Mouse (Mus musculus): ENCODE measurements around the gene Tcf21. TPM values are rescaled to one million over a fixed set of nuclear protein-coding genes. Genes with fewer than 3 reads are reported as not detected.

Gene Tcf21
- 0.14 and 0.19 TPM in 2 replicates for polyA plus RNA-seq (2015; fragmentation: Nextera tagmentation; extraction: Ambion mirVana)

DNA sequence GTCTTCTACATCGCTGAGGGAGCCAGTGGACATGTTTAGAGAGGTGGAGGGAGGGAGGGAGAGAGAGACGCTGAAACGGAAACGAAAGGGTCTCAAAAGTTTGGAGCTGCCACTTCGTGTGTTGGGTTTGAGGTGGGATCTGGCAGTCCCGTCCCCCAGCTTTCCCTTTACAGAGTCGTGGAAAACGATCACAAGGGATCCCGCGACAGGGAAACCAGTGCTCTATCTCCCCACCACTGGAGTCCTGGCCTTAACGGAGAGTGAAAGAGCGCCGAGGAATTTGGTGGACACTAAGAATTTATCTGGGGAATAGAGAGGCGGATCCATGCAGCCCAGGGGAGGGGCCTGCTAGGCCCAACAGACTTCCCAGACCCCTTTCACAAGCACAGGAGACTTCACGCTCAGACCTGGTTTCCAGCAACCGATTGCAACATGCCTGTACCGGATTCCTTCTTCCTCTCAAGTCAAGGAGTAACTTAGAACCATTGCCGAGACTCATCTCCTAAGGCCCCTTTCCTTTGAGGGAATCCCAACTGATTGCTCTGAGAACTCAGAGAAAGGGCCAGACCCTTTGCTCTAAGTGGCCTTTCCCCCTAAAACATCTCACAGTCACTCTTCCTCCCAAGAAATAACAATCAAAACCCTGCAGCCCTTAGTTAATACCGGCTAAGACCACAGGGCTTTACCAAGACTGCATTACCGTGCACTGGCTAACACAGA is at the start of gene Tcf21:
TSS of gene Tcf21 (minus strand) at position 304 of the 720 bp plus-strand sequence.
- Histone ChIP-seq H3K9me3 (no peaks in the 10 kb centered on the region), H3K4me2 (peak within 1 kb of the TSS; percentile 22; the same call in 1 of the 2 replicates), H3K4me1 (peaks cover 20% of the 10 kb centered on the region), H3K27ac (no peak within 1 kb of the TSS), H3K36me3 (no peaks in the 10 kb centered on the region), H3K4me3 (peak within 1 kb of the TSS; percentile 4), H3K27me3 (peaks cover 87% of the 10 kb centered on the region), H3K9ac (no peak within 1 kb of the TSS)
- no peak for ATAC-seq (ENCODE audit: insufficient number of reproducible peaks, low FRiP score, low TSS enrichment, low read depth)
- 7% methylated on average over 20 of the region's 20 CpGs for WGBS

- Histone ChIP-seq H3K9me3 (no peaks in the 10 kb centered on the region), H3K36me3 (no peaks in the 10 kb centered on the region), H3K4me3 (no peak overlapping the region), H3K27ac (no peak overlapping the region), H3K4me1 (peaks cover 3% of the 10 kb centered on the region; the same call in 1 of the 2 replicates), H3K27me3 (no peaks in the 10 kb centered on the region), H3K9ac (no peak overlapping the region), H3K4me2 (no peak overlapping the region)
- no peak for ATAC-seq (ENCODE audit: insufficient number of reproducible peaks, low FRiP score, low TSS enrichment, low read depth)
- WGBS: 17% methylated on average over 8 of the region's 8 CpGs
Observed at GRCm38 (mm10) chr10:22868386-22868918, 48.5 kb upstream of the Tcf21 start.

GRCm38 (mm10) chr10:22867210-22867609 is 47.2 kb upstream of the Tcf21 start:
- H3K4me1 ChIP-seq: peaks cover 3% of the 10 kb centered on the region; the same call in 1 of the 2 replicates
- WGBS: 87% methylated on average over 2 of the region's 2 CpGs
- no peak overlapping the region for H3K4me3 ChIP-seq
- no peak overlapping the region for H3K9ac ChIP-seq
- no peak overlapping the region for H3K4me2 ChIP-seq
- no peaks in the 10 kb centered on the region for H3K9me3 ChIP-seq
- no peaks in the 10 kb centered on the region for H3K27me3 ChIP-seq
- ATAC-seq (ENCODE audit: insufficient number of reproducible peaks, low FRiP score, low TSS enrichment, low read depth): no peak
- H3K36me3 ChIP-seq: no peaks in the 10 kb centered on the region
- H3K27ac ChIP-seq: no peak overlapping the region

- H3K9ac ChIP-seq: no peak overlapping the region
- no peaks in the 10 kb centered on the region for H3K27me3 ChIP-seq
- no peak overlapping the region for H3K4me3 ChIP-seq
- H3K4me1 ChIP-seq: no peaks in the 10 kb centered on the region
- H3K27ac ChIP-seq: no peak overlapping the region
- WGBS: 30% methylated on average over 9 of the region's 9 CpGs
- ATAC-seq (ENCODE audit: insufficient number of reproducible peaks, low FRiP score, low TSS enrichment, low read depth): no peak
- H3K9me3 ChIP-seq: no peaks in the 10 kb centered on the region
- H3K36me3 ChIP-seq: no peaks in the 10 kb centered on the region
- H3K4me2 ChIP-seq: no peak overlapping the region
Observed at GRCm38 (mm10) chr10:22858111-22858510, 38.1 kb upstream of the Tcf21 start.

DNA sequence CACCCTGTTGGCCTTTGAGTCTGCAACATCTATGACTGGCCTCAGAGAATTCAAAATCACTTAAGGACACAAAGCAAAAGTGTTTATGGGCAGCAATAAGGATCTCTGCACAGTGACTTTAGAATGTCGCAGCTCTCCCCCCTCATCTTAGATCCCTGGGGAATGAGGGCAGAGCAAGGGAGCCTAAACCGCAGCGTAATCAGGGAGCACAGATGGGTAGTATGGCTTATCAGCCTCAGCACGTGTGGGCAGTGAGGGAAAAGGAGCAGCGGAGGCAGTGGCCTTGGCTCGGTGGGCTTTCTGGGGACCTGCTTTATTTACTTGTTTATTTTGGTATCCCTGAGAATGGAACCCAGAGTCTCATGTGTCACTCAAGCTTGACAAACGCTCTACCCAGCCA is 34.4 kb upstream of the Tcf21 start:
- no peak overlapping the region for H3K9ac ChIP-seq

GRCm38 (mm10) chr10:22845351-22845750 is 25.4 kb upstream of the Tcf21 start:
- Histone ChIP-seq H3K27me3 (peaks cover 51% of the 10 kb centered on the region), H3K9me3 (no peaks in the 10 kb centered on the region)
- WGBS: 11% methylated on average over 3 of the region's 3 CpGs

More for the DNA sequence above, 34.4 kb upstream of the Tcf21 start:
- Histone ChIP-seq H3K4me3 (no peak overlapping the region), H3K9me3 (no peaks in the 10 kb centered on the region), H3K4me2 (no peak overlapping the region), H3K27ac (no peak overlapping the region), H3K27me3 (no peaks in the 10 kb centered on the region), H3K36me3 (no peaks in the 10 kb centered on the region), H3K4me1 (no peaks in the 10 kb centered on the region)
- WGBS: 41% methylated on average over 7 of the region's 7 CpGs
- no peak for ATAC-seq (ENCODE audit: insufficient number of reproducible peaks, low FRiP score, low TSS enrichment, low read depth)

DNA sequence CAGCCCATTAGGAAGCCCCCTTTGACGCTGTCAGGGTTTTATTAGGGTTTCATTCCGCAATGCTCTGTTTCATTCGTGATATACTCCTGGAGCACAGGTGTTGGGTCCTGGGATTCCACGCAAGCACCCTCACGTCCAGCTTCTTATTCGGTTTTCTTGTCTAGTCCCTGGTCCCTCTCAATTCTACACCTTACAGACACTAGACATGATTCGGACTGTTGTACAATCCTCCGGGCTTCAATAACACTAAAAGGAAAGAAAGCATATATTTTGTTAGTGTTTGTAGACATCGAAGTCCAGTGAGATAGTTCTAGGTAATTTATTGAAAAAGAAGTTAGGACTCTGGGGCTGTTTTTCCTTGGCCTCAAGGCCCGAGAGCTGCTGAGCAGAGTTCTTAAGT is 24.8 kb upstream of the Tcf21 start:
- Histone ChIP-seq H3K4me2 (no peak overlapping the region), H3K9me3 (no peaks in the 10 kb centered on the region), H3K4me3 (no peak overlapping the region), H3K27ac (no peak overlapping the region), H3K36me3 (no peaks in the 10 kb centered on the region), H3K9ac (no peak overlapping the region), H3K4me1 (peaks cover 4% of the 10 kb centered on the region; the same call in 1 of the 2 replicates), H3K27me3 (peaks cover 54% of the 10 kb centered on the region)
- WGBS: 14% methylated on average over 10 of the region's 10 CpGs
- no peak for ATAC-seq (ENCODE audit: insufficient number of reproducible peaks, low FRiP score, low TSS enrichment, low read depth)

More at GRCm38 (mm10) chr10:22845351-22845750, 25.4 kb upstream of the Tcf21 start:
- Histone ChIP-seq H3K4me3 (no peak overlapping the region), H3K36me3 (no peaks in the 10 kb centered on the region), H3K4me1 (peaks cover 4% of the 10 kb centered on the region; the same call in 1 of the 2 replicates), H3K9ac (no peak overlapping the region), H3K4me2 (no peak overlapping the region), H3K27ac (no peak overlapping the region)
- no peak for ATAC-seq (ENCODE audit: insufficient number of reproducible peaks, low FRiP score, low TSS enrichment, low read depth)

GRCm38 (mm10) chr10:22843440-22844361 is 23.7 kb upstream of the Tcf21 start:
- H3K27me3 ChIP-seq: peaks cover 61% of the 10 kb centered on the region
- ATAC-seq (ENCODE audit: insufficient number of reproducible peaks, low FRiP score, low TSS enrichment, low read depth): no peak
- H3K9ac ChIP-seq: no peak overlapping the region
- no peaks in the 10 kb centered on the region for H3K9me3 ChIP-seq
- peaks cover 4% of the 10 kb centered on the region; the same call in 1 of the 2 replicates for H3K4me1 ChIP-seq
- WGBS: under 1% methylated on average over 26 of the region's 26 CpGs
- no peak overlapping the region for H3K4me2 ChIP-seq
- no peak overlapping the region for H3K27ac ChIP-seq
- no peak overlapping the region for H3K4me3 ChIP-seq
- H3K36me3 ChIP-seq: no peaks in the 10 kb centered on the region

- H3K9me3 ChIP-seq: no peaks in the 10 kb centered on the region
- no peak overlapping the region for H3K4me3 ChIP-seq
- H3K9ac ChIP-seq: no peak overlapping the region
- 6% methylated on average over 17 of the region's 17 CpGs for WGBS
- peaks cover 4% of the 10 kb centered on the region; the same call in 1 of the 2 replicates for H3K4me1 ChIP-seq
- H3K4me2 ChIP-seq: no peak overlapping the region
- H3K27ac ChIP-seq: no peak overlapping the region
- H3K36me3 ChIP-seq: no peaks in the 10 kb centered on the region
- ATAC-seq (ENCODE audit: insufficient number of reproducible peaks, low FRiP score, low TSS enrichment, low read depth): no peak
- peaks cover 65% of the 10 kb centered on the region for H3K27me3 ChIP-seq
Observed at GRCm38 (mm10) chr10:22842781-22843439, 22.9 kb upstream of the Tcf21 start.

GRCm38 (mm10) chr10:22842113-22842512 is 22.1 kb upstream of the Tcf21 start:
- no peaks in the 10 kb centered on the region for H3K9me3 ChIP-seq
- H3K4me1 ChIP-seq: peaks cover 6% of the 10 kb centered on the region; the same call in 1 of the 2 replicates
- no peak overlapping the region for H3K27ac ChIP-seq
- H3K36me3 ChIP-seq: no peaks in the 10 kb centered on the region
- peaks cover 71% of the 10 kb centered on the region for H3K27me3 ChIP-seq
- no peak overlapping the region for H3K9ac ChIP-seq
- no peak overlapping the region for H3K4me3 ChIP-seq
- no peak overlapping the region for H3K4me2 ChIP-seq
- ATAC-seq (ENCODE audit: insufficient number of reproducible peaks, low FRiP score, low TSS enrichment, low read depth): no peak
- WGBS: 3% methylated on average over 4 of the region's 4 CpGs

DNA sequence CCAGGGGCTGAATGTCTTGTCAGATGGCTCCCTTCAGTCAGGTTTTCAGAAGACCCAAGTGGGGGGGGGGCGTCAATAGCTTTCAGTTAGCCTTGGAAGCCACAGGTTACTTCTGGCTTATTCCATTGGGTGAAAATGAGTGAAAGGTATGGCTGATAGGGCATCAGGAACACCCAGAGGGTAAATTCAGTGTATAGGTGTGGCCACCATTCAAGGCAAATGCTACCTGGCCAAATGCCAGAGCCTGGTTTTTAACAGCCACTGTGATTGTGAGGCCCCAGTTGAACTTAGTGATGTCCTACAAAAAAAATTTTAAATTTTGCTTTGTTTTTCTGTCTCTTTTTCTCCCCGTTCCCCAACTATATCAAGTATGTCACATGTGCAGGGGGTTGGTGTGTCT is 6.3 kb upstream of the Tcf21 start:
- H3K27ac ChIP-seq: no peak overlapping the region
- no peak for ATAC-seq (ENCODE audit: insufficient number of reproducible peaks, low FRiP score, low TSS enrichment, low read depth)
- peaks cover 34% of the 10 kb centered on the region for H3K27me3 ChIP-seq
- H3K4me3 ChIP-seq: no peak overlapping the region
- H3K9ac ChIP-seq: no peak overlapping the region
- H3K36me3 ChIP-seq: no peaks in the 10 kb centered on the region
- WGBS: 77% methylated on average over 2 of the region's 2 CpGs
- H3K4me2 ChIP-seq: no peak overlapping the region
- H3K4me1 ChIP-seq: no peaks in the 10 kb centered on the region
- H3K9me3 ChIP-seq: no peaks in the 10 kb centered on the region

All from limb, embryonic 15.5 days (tissue).